Mouse (Mus musculus): ENCODE data around the gene Ncoa4.
"Not testable (repeated sequence)": the region's sequence is repeated elsewhere in the genome, so short reads cannot be mapped to it uniquely, and the experiment has no call there.

The Ncoa4 gene

GRCm38 (mm10) chr14:32161090-32161885 is 1.6 kb downstream of the Ncoa4 start:
- DNase-seq, result no peak

- no peak for DNase-seq
These were observed 2.6 kb downstream of the Ncoa4 start for GRCm38 (mm10) chr14:32162231-32162630.

GRCm38 (mm10) chr14:32163203-32163888 is 3.7 kb downstream of the Ncoa4 start:
- no peak for DNase-seq

GRCm38 (mm10) chr14:32164173-32165051 is 4.7 kb downstream of the Ncoa4 start:
- no peak for DNase-seq

GRCm38 (mm10) chr14:32165278-32166061 is 5.8 kb downstream of the Ncoa4 start:
- peak; percentile 86 for DNase-seq

GRCm38 (mm10) chr14:32166062-32166441 is 6.4 kb downstream of the Ncoa4 start:
- no peak for DNase-seq

GRCm38 (mm10) chr14:32166840-32167239 is 7.2 kb downstream of the Ncoa4 start:
- no peak for DNase-seq

- DNase-seq, result no peak
These were observed 7.7 kb downstream of the Ncoa4 start for GRCm38 (mm10) chr14:32167326-32167725.

- DNase-seq, result no peak
These were observed 9.1 kb downstream of the Ncoa4 start for GRCm38 (mm10) chr14:32168653-32169231.

- no peak for DNase-seq
These were observed 10.5 kb downstream of the Ncoa4 start for GRCm38 (mm10) chr14:32170137-32170536.

GRCm38 (mm10) chr14:32175310-32175709 is 15.6 kb downstream of the Ncoa4 start:
- DNase-seq, result no peak

- not testable (repeated sequence) for DNase-seq
These were observed 16.9 kb downstream of the Ncoa4 start for GRCm38 (mm10) chr14:32176590-32176989.

- DNase-seq, result no peak
These were observed 19.9 kb downstream of the Ncoa4 start for GRCm38 (mm10) chr14:32179393-32180195.

GRCm38 (mm10) chr14:32180861-32181260 is 21.2 kb downstream of the Ncoa4 start:
- DNase-seq, result no peak

- DNase-seq, result no peak
These were observed 24.2 kb downstream of the Ncoa4 start for GRCm38 (mm10) chr14:32183846-32184245.

GRCm38 (mm10) chr14:32190627-32191391 is 31.1 kb downstream of the Ncoa4 start:
- no peak for DNase-seq

- no peak for DNase-seq
These were observed 32.3 kb downstream of the Ncoa4 start for GRCm38 (mm10) chr14:32191926-32192325.

GRCm38 (mm10) chr14:32192437-32192836 is 32.8 kb downstream of the Ncoa4 start:
- DNase-seq, result peak; percentile 74

- not testable (repeated sequence) for DNase-seq
These were observed 33.9 kb downstream of the Ncoa4 start for GRCm38 (mm10) chr14:32193557-32193956.

GRCm38 (mm10) chr14:32201354-32201753 is 41.7 kb downstream of the Ncoa4 start:
- DNase-seq, result no peak
